Mouse (Mus musculus) stomach, postnatal 0 days (tissue): ENCODE data around the gene Gm28539. TPM values are rescaled to one million over a fixed set of nuclear protein-coding genes. Genes with fewer than 3 reads are reported as not detected.
"Not testable (repeated sequence)": the region's sequence is repeated elsewhere in the genome, so short reads cannot be mapped to it uniquely, and the experiment has no call there.

ENCODE experiments used
- ATAC-seq: fragments of 200-750 bp; cut with Nextera tagmentation; 2 replicates; pipeline ENCODE4 v1.8.0; 2017; ENCODE audit not compliant: low FRiP score, low TSS enrichment
- DNase-seq: peaks from one replicate; pipeline ENCODE4 v3.0.0-alpha.2; 2016; ENCODE audit warnings: low spot score
- H3K27ac ChIP-seq: fragments of 300-500 bp; sonication (generic); replicated peaks from 2 replicates; pipeline ENCODE4 v1.5.1; 2014; ENCODE audit warnings: mild to moderate bottlenecking, control low read depth
- H3K27me3 ChIP-seq: fragments of 300-500 bp; sonication (generic); 2 replicates; pipeline ENCODE4 v1.6.1; 2014; ENCODE audit warnings: low read length; ENCODE audit not compliant: control insufficient read depth, insufficient read depth
- H3K36me3 ChIP-seq: fragments of 300-500 bp; sonication (generic); 2 replicates; pipeline ENCODE4 v1.6.1; 2014; ENCODE audit warnings: low read length, mixed read lengths; ENCODE audit not compliant: control insufficient read depth, insufficient read depth
- H3K4me1 ChIP-seq: fragments of 300-500 bp; sonication (generic); replicated peaks from 2 replicates; pipeline ENCODE4 v1.6.1; 2014; ENCODE audit warnings: antibody characterized with exemption; ENCODE audit not compliant: control insufficient read depth, insufficient read depth
- H3K4me2 ChIP-seq: fragments of 300-500 bp; sonication (generic); replicated peaks from 2 replicates; pipeline ENCODE4 v1.6.1; 2014; ENCODE audit warnings: low read depth, mild to moderate bottlenecking, control low read depth, moderate library complexity
- H3K4me3 ChIP-seq: fragments of 300-500 bp; sonication (generic); 2 replicates; pipeline ENCODE4 v1.5.1; 2014; ENCODE audit warnings: low read depth, low read length, control low read depth
- H3K9ac ChIP-seq: fragments of 300-500 bp; sonication (generic); 2 replicates; pipeline ENCODE4 v1.6.1; 2014; ENCODE audit warnings: mild to moderate bottlenecking, low read length, control low read depth, mixed read lengths
- H3K9me3 ChIP-seq: fragments of 300-500 bp; sonication (generic); 2 replicates; pipeline ENCODE4 v1.6.1; 2016; ENCODE audit warnings: low read length; ENCODE audit not compliant: control insufficient read depth
- CTCF ChIP-seq: IDR thresholded peaks from 2 replicates; pipeline ENCODE4 v1.5.1; 2016; ENCODE audit warnings: antibody characterized with exemption, low read depth, mild to moderate bottlenecking, moderate library complexity
- EP300 ChIP-seq: optimal IDR thresholded peaks from 2 replicates; pipeline ENCODE3; 2016; ENCODE audit warnings: antibody characterized with exemption
- WGBS: fragments of 180-500 bp; shearing (Covaris S2); extraction: QIAGEN DNeasy Blood & Tissue Kit; methylation state at CpG from one replicate; pipeline ENCODE4 v1.1.7; 2014; 5-methylcytosine and 5-hydroxymethylcytosine counted together
- polyA plus RNA-seq: library from polyadenylated mRNA; unstranded; fragments of >200 nt; fragmentation: Nextera tagmentation; extraction: Ambion mirVana; gene quantifications from 2 replicates; pipeline ENCODE4 v1.2.1, GENCODE M21; 2015

Gene Gm28539
- polyA plus RNA-seq, 1 experiment from 2014 or later = not detected

- no peaks in the 10 kb centered on the region for H3K27me3 ChIP-seq
- no peak overlapping the region for H3K9ac ChIP-seq
- DNase-seq (no peak), ATAC-seq (0 out of 2 replicates have a peak, but pooled peaks have one; percentile 26)
- no peak overlapping the region for H3K4me2 ChIP-seq
- no peaks in the 10 kb centered on the region for H3K9me3 ChIP-seq
- H3K4me1 ChIP-seq = no peaks in the 10 kb centered on the region
- TF ChIP-seq CTCF (no peak), EP300 (no peak)
- 75% methylated on average over 3 of the region's 3 CpGs for WGBS
- no peak overlapping the region for H3K27ac ChIP-seq
- peaks cover 36% of the 10 kb centered on the region for H3K36me3 ChIP-seq
- no peak overlapping the region for H3K4me3 ChIP-seq
Measured at GRCm38 (mm10) chr16:18955070-18955469, 118.7 kb downstream of the Gm28539 start.

- H3K4me2 ChIP-seq = no peak overlapping the region
- no peak for TF ChIP-seq CTCF
- no peak for TF ChIP-seq EP300
- no peak overlapping the region for H3K27ac ChIP-seq
Measured at GRCm38 (mm10) chr16:18963486-18963885, 127.1 kb downstream of the Gm28539 start.

GRCm38 (mm10) chr16:18969420-18970128 lies 133.2 kb downstream of the Gm28539 start:
- Histone ChIP-seq H3K9me3 (no peaks in the 10 kb centered on the region), H3K36me3 (peaks cover 13% of the 10 kb centered on the region; the same call in 1 of the 2 replicates), H3K4me3 (no peak overlapping the region), H3K27ac (no peak overlapping the region), H3K9ac (no peak overlapping the region), H3K27me3 (no peaks in the 10 kb centered on the region), H3K4me1 (no peaks in the 10 kb centered on the region), H3K4me2 (no peak overlapping the region)
- TF ChIP-seq EP300 = no peak
- TF ChIP-seq CTCF = no peak
- ATAC-seq (no peak), DNase-seq (no peak)
- 84% methylated on average over 9 of the region's 9 CpGs for WGBS

More at GRCm38 (mm10) chr16:18963486-18963885, 127.1 kb downstream of the Gm28539 start:
- Histone ChIP-seq H3K9me3 (peaks cover 4% of the 10 kb centered on the region; the same call in 1 of the 2 replicates), H3K4me1 (no peaks in the 10 kb centered on the region), H3K9ac (no peak overlapping the region), H3K4me3 (no peak overlapping the region), H3K27me3 (no peaks in the 10 kb centered on the region), H3K36me3 (peaks cover 26% of the 10 kb centered on the region)
- ATAC-seq = no peak
- DNase-seq = no peak

DNA sequence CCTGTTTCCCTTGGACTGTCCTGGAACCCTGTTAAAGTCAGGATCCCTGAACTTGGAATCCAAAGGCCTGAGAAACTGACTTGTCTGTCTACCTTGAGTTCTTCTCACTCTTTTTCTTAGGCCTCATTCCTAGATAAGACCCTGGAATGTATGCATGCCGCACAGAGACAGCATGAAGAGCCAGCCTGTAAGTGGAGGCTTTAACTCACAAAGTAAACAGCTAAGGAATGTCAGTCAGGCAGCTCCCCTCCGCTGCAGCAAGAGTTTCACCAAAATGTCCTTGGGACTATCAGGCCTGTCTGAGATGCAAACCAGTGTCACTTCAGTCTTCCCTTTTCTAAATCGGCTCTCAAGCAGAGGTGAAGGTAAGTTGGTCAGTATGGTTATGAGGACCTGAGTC lies 134.5 kb downstream of the Gm28539 start:
- Histone ChIP-seq H3K4me2 (no peak overlapping the region), H3K4me3 (no peak overlapping the region), H3K36me3 (peaks cover 10% of the 10 kb centered on the region; the same call in 1 of the 2 replicates), H3K9ac (no peak overlapping the region), H3K27me3 (no peaks in the 10 kb centered on the region), H3K4me1 (no peaks in the 10 kb centered on the region), H3K9me3 (no peaks in the 10 kb centered on the region), H3K27ac (no peak overlapping the region)
- ATAC-seq (no peak), DNase-seq (no peak)
- WGBS = 42% methylated on average over 3 of the region's 3 CpGs
- TF ChIP-seq CTCF (no peak), EP300 (no peak)

DNA sequence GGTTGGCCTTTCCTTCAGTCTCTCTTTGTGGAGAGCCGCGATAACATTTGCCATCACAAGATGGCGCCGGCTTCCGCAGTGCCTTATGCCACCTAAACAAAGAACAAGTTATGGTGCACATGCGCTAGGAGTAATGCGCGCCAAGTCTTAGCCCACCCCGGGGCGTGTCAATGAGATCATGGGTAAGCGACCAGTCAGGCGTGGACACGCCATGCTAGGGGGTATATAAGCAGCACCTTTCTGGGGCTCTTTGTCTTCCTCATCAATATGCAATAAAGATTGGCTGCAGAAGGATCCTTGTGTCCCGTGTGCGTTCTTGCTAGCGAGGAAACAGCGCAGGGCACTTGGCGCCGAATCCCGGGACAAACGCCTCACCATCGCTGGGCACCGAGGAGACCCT lies 139.3 kb downstream of the Gm28539 start:
- not testable (repeated sequence) for H3K9ac ChIP-seq, H3K4me3 ChIP-seq, H3K4me2 ChIP-seq, ATAC-seq, H3K27me3 ChIP-seq, H3K4me1 ChIP-seq, H3K36me3 ChIP-seq, H3K9me3 ChIP-seq, DNase-seq, H3K27ac ChIP-seq
- 84% methylated on average over 23 of the region's 23 CpGs for WGBS
- TF ChIP-seq CTCF = 0 out of 2 replicates have a peak, but pooled peaks have one; percentile 3

- no peaks in the 10 kb centered on the region for H3K36me3 ChIP-seq
- WGBS = 62% methylated on average over 22 of the region's 23 CpGs
- H3K9me3 ChIP-seq = no peaks in the 10 kb centered on the region; the same call in 1 of the 2 replicates
- H3K27ac ChIP-seq = no peak overlapping the region
- H3K9ac ChIP-seq = no peak overlapping the region
- ATAC-seq (no peak), DNase-seq (no peak)
- no peak overlapping the region for H3K4me3 ChIP-seq
- no peak overlapping the region for H3K4me2 ChIP-seq
- TF ChIP-seq EP300 = no peak
- TF ChIP-seq CTCF = no peak
- H3K27me3 ChIP-seq = no peaks in the 10 kb centered on the region
- no peaks in the 10 kb centered on the region for H3K4me1 ChIP-seq
Measured at GRCm38 (mm10) chr16:18976315-18976714, 139.9 kb downstream of the Gm28539 start.
